Mouse (Mus musculus) E14TG2a.4 (cell line): ENCODE results near the gene Krt36.

Experiments
- CTCF ChIP-seq: conservative IDR thresholded peaks from 2 replicates; pipeline ENCODE4 v1.5.1; 2014; ENCODE audit warnings: low read length
- NANOG ChIP-seq: IDR thresholded peaks from 2 replicates; pipeline ENCODE4 v1.6.1; 2014; ENCODE audit warnings: borderline replicate concordance, low read length, mixed read lengths

DNA sequence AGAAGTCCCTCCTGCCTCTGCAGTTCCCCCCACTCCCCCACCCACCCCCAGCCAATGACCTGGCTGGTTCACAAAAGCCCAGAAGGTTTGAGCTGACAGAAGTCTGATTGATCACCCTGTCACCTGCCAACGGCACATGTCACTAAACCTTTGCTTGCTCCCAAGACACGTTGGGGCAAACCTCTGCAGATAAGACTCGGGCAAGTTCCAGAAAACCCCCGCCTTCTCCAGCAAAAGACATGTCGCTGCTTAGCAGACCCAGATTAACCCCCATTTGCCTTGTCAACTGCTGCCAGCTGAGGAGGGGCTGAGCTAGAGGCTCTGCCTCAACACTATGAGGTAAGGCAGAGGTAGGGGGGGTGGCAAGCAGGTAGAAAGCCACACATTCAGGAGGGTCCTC lies 31.1 kb upstream of the Krt36 start:
- TF ChIP-seq NANOG (no peak), CTCF (no peak)
